Mouse (Mus musculus): ENCODE data around the gene Pak6.
A peak's percentile ranks its signal among the peaks of the same experiment; 100 is the strongest.

Pak6 gene

DNA sequence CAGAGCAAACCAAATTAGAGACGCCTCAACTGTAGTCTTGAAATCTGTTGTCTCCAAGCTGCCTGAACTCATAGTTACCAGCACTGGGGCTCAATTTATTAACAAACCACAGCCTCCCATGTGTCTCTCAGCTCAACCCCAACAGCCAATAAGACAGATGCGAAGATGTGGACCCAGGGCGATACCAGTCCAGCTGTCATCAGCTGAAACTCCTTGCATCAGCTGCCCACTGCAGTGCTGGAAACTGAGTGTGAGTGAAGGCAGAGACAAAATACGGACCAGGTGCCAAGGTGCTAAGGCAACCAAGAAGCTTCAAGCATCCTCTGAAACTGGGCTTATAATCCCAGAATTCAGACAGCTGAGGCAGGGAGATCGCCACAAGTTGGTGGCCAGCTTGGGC is 68.9 kb downstream of the Pak6 start:
- DNase-seq: no peak

DNA sequence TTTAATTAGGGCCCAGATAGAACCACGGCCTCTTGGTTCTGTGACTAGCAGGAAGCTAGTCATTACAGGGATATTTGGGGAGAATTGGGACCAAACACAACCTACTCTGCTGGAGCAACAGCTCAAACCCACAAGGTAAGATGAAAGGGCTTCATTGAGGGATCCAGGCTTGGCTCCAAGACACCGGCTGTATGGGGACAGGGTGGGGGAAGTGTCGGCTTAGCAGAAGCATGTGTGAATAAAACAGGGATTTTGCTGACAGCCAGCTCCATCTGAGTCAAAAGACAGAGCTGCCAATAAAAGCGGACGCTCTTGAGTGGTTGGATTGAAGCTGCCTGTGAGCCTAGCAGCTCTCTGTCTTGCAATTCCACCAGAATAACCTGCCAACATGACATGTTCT is 70.2 kb downstream of the Pak6 start:
- DNase-seq: no peak

DNA sequence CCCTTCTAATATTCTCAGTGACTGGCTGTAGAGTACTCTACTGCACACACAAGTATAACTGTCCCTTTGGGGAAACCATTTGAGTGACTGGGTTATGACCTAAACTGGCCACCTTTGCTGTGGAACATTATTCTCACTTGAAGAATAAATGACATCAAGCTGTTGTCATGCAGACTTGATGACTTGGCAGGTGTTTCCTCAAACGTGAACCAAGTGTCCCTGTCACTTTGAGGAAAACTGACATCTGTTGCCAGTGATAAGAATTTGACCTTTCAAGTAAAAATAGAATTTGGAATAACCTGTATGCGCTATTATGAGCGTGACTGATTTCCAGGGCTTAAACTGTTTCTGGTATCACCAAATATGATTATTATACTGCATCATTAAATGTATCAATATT is 77.2 kb downstream of the Pak6 start:
- DNase-seq: no peak

DNA sequence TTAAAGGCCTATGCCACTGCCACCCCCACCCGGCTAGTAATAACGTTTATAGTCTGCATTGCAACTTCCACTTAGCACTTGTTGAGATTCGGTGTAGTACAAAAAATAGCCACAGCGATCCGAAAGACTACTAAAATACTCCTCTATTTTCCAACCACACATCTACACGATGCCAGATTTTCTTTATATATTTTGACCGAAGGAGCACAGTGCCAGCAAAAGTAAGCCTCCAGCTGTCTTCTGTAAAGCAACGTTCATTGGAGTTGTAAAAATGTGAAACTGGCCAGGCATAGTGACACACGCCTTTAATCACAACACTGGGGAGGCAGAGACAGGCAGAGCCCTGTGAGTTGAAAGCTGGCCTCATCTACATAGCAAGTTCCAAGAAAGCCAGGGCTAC is 78.1 kb downstream of the Pak6 start:
- no peak for DNase-seq

DNA sequence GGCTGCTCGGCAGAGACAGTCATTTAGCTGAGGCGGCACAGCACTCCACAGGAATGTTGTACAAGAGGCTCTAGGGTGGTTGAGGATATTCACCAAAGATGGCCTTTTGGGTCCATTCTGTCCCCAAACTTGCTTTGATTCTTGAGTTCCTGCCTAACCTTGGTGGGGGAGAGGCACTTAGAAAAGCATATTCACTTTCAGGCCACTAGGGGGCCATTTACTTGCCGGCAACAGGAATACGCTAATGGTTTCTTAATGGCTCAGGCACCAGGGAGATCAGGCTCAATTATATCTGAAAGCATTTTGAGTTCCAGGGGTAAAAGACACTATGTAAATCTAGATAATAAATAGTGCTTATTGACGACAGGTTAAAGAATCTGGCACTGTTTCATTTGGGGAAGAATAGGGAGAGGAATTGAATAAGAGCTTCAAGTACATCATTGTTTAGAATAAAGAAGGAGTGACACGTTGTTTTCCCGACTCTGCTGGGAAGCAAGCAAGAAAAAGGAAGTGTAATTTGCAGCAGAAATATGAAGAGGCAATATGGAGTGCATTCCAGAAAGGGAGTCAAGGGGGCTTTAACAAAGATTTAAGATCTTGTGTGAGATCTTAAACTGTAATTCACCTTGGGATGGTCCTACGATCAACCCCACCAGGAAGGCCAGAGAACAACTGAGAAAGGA is 80.3 kb downstream of the Pak6 start:
- no peak for DNase-seq

DNA sequence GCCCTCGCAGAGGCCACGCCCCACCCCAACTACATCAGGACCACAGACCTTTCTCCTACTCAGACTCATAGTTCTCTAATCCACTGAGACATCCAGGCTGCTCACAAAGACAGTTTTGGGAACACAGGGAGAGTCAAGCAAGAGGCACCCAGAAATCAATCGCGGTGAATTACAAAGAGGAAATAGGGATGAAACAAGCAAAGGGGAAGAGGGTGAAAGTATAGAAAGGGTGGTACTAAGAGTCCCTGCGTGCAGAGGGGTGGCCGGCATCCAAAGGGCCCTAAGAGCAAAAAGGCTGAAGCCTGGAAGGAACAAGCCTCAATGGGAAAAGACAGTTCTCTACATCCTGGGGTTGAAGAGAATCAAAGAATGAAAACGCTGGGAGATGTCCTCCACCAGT is 81.5 kb downstream of the Pak6 start:
- DNase-seq: no peak

DNA sequence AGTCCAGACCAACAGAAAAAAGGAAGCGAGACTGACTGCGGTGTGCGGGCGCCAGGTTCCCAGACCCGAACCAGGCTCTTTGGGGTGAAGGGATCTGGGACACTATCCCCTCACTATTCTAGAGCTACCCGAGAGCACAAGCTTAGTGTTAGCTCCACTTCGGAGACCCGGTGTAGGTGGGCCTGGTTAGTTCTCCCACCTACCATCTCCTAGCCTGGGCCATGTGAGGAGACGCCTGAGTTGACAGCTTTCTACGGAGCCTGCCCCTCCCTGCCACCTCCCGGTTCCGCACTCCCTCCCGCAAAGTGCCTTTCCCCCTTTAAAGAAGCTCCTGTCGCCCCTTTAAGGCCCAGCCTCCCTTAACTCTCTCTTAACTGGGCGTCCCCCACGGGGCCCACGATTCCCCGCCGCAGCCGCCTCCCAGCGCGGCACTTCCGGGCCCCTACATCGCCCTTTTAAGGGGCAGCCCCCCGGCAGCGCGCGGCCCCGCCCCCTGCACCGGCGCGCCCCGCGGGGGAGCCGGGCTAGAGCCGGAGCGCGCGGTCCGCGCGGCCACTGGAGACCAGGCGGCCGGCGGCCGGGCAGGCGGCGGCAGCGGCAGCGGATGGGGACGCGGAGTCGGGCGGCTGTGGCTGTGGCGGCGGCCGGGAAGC is 82.3 kb downstream of the Pak6 start, which contains the start of gene Inafm2:
Inafm2 (plus strand) TSS at position 527 of the 653 bp plus-strand sequence.
- peak; percentile 88 to 91 for DNase-seq

DNA sequence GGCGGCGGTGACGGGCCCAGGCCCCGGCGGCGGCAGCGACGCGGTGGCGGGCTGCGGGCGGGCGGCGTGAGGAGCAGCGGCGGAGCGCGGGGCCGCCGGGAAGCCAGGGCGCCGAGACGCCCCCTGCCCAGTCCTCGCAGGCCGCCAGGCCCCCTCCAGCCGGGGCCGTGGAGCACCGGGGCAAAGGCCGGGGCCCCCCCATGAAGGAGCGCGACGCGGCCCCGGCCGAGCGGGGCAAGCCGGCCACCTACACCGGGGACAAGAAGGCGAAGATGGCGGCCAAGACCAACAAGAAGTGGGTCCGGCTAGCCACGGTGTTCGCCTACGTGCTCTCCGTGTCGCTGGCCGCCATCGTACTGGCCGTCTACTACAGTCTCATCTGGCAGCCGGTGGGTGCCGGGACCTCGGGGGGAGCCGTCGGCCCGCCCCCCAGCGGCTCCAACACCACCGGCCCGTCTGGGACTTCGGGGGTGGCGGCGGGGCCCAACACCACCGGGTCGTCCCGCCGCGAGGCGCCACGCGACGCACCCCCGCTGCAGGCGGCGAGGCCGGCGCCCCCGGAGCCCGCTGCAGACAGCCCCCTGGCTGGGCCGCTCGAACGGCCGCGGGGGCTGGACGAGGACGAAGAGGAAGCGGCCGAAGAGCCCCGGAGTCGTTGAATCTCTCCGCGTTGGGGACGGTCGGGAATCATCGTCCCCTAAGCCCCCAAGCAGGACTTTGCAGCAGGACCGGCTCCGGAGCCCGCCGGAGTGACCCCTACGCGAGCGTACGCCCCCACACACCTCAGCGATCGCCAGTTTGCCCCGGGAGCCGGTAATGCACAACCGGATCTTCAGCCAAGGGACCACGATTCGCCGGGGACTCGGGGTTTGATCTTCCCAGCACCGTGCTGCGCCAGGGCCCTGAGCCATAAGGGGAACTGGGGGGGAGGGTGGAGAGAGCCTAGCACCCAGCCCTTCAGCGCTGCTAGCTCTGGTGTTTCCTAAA is 83.1 kb downstream of the Pak6 start:
- DNase-seq: peak; percentile 27 to 48

DNA sequence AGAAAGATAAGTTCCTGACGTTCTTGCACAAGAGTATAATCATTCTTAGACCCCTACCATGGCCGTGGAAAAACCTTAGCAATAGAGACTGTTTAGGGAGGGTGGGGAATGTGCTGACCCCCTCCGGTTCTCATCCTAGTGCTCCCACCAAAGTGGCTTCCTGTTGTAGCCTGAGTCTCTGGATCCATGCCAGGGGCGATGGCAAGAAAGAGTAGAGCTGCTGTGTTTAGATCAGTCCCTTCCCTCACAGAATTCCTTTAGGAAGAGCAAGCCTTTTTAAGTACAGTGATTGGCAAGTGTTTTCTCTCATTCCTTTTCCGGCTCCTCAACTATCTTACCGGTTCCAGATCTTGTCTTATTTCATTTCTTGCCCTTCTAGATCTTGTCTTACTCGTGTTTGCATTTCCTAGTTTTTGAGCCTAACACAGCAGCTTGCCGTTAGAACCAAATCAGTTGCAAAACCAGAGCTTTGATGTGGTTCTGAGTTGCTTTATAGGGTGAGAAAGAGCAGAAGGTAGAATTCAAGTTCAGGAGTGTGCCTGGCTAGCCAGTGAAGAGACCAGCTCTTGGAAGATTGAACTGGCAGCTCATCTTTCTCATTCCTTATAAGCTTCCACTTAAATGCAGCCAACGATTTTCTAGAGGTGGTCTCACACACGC is 84.3 kb downstream of the Pak6 start:
- no peak for DNase-seq
